Mouse (Mus musculus) cortical plate, adult 2 months (tissue): Measurements from ENCODE around the gene Snx29.

Experiments used
- CTCF ChIP-seq: fragments of 200-500 bp; IDR thresholded peaks from 2 replicates; pipeline ENCODE4 v1.5.1; 2011; ENCODE audit warnings: mild to moderate bottlenecking, control low read depth, low read length; ENCODE audit not compliant: insufficient read depth; ENCODE audit errors: extremely low read depth
- POLR2A ChIP-seq: fragments of 200-500 bp; IDR thresholded peaks from 2 replicates; pipeline ENCODE4 v1.6.1; 2011; ENCODE audit warnings: mild to moderate bottlenecking, low read length, control low read depth; ENCODE audit not compliant: insufficient read depth; ENCODE audit errors: extremely low read depth

DNA sequence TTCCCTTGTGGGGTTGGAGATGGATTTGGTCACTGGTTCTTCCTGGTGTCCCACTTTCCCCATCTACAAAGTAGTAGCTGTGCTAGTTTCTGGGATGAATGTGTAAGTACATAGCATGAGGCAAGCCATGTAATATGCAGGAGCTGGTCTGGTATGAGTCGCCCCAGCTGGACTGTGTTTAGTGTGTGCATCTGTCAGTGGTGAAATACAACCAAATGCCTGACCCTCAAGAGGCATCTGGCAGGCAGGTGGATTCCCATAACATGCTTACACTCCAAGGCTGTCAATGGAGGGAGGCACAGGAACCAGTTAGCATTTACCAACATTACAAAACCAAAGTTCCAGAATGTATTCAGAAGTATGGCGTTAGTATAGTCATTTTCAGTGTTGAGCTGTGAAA is 187.7 kb downstream of the Snx29 start:
- TF ChIP-seq POLR2A (no peak), CTCF (no peak)
